Mouse (Mus musculus) CH12.LX (cell line): ENCODE data around the gene Muc3. TPM values are rescaled to one million over a fixed set of nuclear protein-coding genes. Genes with fewer than 3 reads are reported as not detected.

Experiments used
- DNase-seq: peaks from one replicate; pipeline ENCODE4 v3.0.0-alpha.2; 2013; ENCODE audit errors: extremely low read depth
- H3K27ac ChIP-seq: 2 replicates; pipeline ENCODE4 v1.5.1; 2012; ENCODE audit warnings: low read depth, mild to moderate bottlenecking, control low read depth, moderate library complexity; ENCODE audit not compliant: insufficient read depth
- H3K27me3 ChIP-seq: replicated peaks from 2 replicates; pipeline ENCODE3; 2012; ENCODE audit warnings: inconsistent platforms
- H3K36me3 ChIP-seq, 2 experiments: replicated peaks in 1 of 2; 2 replicates each; pipeline versions ENCODE3 to v1.6.1; 2012; ENCODE audit warnings: inconsistent platforms in 1 of 2, low read length in 1 of 2, mild to moderate bottlenecking in 1 of 2, mixed read lengths in 1 of 2, moderate library complexity in 1 of 2; ENCODE audit not compliant: control insufficient read depth in 1 of 2, insufficient read depth in 1 of 2
- H3K4me1 ChIP-seq, 2 experiments: 2 replicates each; pipeline ENCODE4 v1.6.1; 2012; ENCODE audit warnings: inconsistent platforms in 1 of 2, moderate library complexity in 1 of 2; ENCODE audit not compliant: insufficient read depth in 2 of 2, control insufficient read depth in 1 of 2
- H3K4me2 ChIP-seq: 2 replicates; pipeline ENCODE4 v1.6.1; 2012; ENCODE audit warnings: low read depth, mild to moderate bottlenecking, control low read depth; ENCODE audit not compliant: poor library complexity, insufficient read depth, severe bottlenecking
- H3K4me3 ChIP-seq, 3 experiments: fragments of 150-350 bp in 1 of 3; sonication (generic) in 1 of 3; replicated peaks in 1 of 3; 2 replicates each; pipeline versions ENCODE3 to v1.5.1; 2011 to 2012; ENCODE audit warnings: low read depth in 2 of 3, low read length in 2 of 3, mild to moderate bottlenecking in 2 of 3, moderate library complexity in 2 of 3, control low read depth in 1 of 3, improper control_type of control experiment in 1 of 3, inconsistent platforms in 1 of 3, mixed read lengths in 1 of 3; ENCODE audit not compliant: poor library complexity in 1 of 3
- H3K79me2 ChIP-seq: replicated peaks from 2 replicates; pipeline ENCODE4 v1.6.1; 2012; ENCODE audit warnings: mild to moderate bottlenecking, moderate library complexity; ENCODE audit not compliant: control insufficient read depth, poor library complexity, insufficient read depth, severe bottlenecking; ENCODE audit errors: extremely low read depth
- H3K9ac ChIP-seq: 2 replicates; pipeline ENCODE4 v1.6.1; 2012; ENCODE audit warnings: low read depth, mild to moderate bottlenecking, control low read depth, moderate library complexity; ENCODE audit not compliant: insufficient read depth
- H3K9me3 ChIP-seq: replicated peaks from 2 replicates; pipeline ENCODE3; 2012; ENCODE audit warnings: low read length, inconsistent platforms, mixed read lengths
- BHLHE40 ChIP-seq: IDR thresholded peaks from 2 replicates; pipeline ENCODE4 v1.6.1; 2011; ENCODE audit warnings: mild to moderate bottlenecking, low read depth, low read length, improper control_type of control experiment
- CTCF ChIP-seq, 2 experiments: IDR thresholded peaks in 1 of 2; conservative IDR thresholded peaks in 1 of 2; 2 replicates each; pipeline ENCODE4 v1.5.1; 2011 to 2012; ENCODE audit warnings: low read depth in 2 of 2, low read length in 2 of 2, improper control_type of control experiment in 1 of 2, inconsistent platforms in 1 of 2, mild to moderate bottlenecking in 1 of 2, moderate library complexity in 1 of 2
- E2F4 ChIP-seq: IDR thresholded peaks from 2 replicates; pipeline ENCODE4 v1.6.1; 2011; ENCODE audit warnings: low read depth, low read length, improper control_type of control experiment; ENCODE audit not compliant: insufficient replicate concordance
- ETS1 ChIP-seq: conservative IDR thresholded peaks from 2 replicates; pipeline ENCODE4 v1.6.1; 2012; ENCODE audit warnings: low read depth, mild to moderate bottlenecking, inconsistent platforms, low read length, improper control_type of control experiment, moderate library complexity
- GABPA ChIP-seq: IDR thresholded peaks from 2 replicates; pipeline ENCODE4 v1.6.1; 2012; ENCODE audit warnings: low read depth, low read length, improper control_type of control experiment, inconsistent platforms; ENCODE audit not compliant: insufficient replicate concordance
- HCFC1 ChIP-seq: IDR thresholded peaks from 2 replicates; pipeline ENCODE4 v1.6.1; 2012; ENCODE audit warnings: low read depth, mild to moderate bottlenecking, inconsistent platforms, low read length, improper control_type of control experiment
- JUND ChIP-seq: conservative IDR thresholded peaks from 2 replicates; pipeline ENCODE4 v1.6.1; 2011; ENCODE audit warnings: low read depth, low read length, improper control_type of control experiment
- KAT2A ChIP-seq: IDR thresholded peaks from 2 replicates; pipeline ENCODE4 v1.6.1; 2012; ENCODE audit warnings: low read length, improper control_type of control experiment, inconsistent platforms; ENCODE audit not compliant: insufficient replicate concordance
- MAFK ChIP-seq: IDR thresholded peaks from 2 replicates; pipeline ENCODE4 v1.6.1; 2011; ENCODE audit warnings: low read length, improper control_type of control experiment; ENCODE audit not compliant: insufficient replicate concordance
- MAZ ChIP-seq: IDR thresholded peaks from 2 replicates; pipeline ENCODE4 v1.6.1; 2012; ENCODE audit warnings: low read depth, mild to moderate bottlenecking, inconsistent platforms, low read length, improper control_type of control experiment, moderate library complexity
- NRF1 ChIP-seq: IDR thresholded peaks from 2 replicates; pipeline ENCODE4 v1.6.1; 2014; ENCODE audit warnings: low read depth, mild to moderate bottlenecking, inconsistent platforms, low read length, improper control_type of control experiment, moderate library complexity
- PAX5 ChIP-seq: IDR thresholded peaks from 2 replicates; pipeline ENCODE4 v1.6.1; 2012; ENCODE audit warnings: low read length, inconsistent platforms, mixed read lengths
- USF1 ChIP-seq: IDR thresholded peaks from 2 replicates; pipeline ENCODE4 v1.6.1; 2014; ENCODE audit warnings: low read depth, mild to moderate bottlenecking, inconsistent platforms, low read length, improper control_type of control experiment
- USF2 ChIP-seq: conservative IDR thresholded peaks from 2 replicates; pipeline ENCODE4 v1.6.1; 2011; ENCODE audit warnings: low read depth, low read length, improper control_type of control experiment
- ZC3H11A ChIP-seq: IDR thresholded peaks from 2 replicates; pipeline ENCODE4 v1.6.1; 2012; ENCODE audit warnings: low read depth, mild to moderate bottlenecking, inconsistent platforms, low read length, improper control_type of control experiment
- dilution Hi-C: fragments of 300-500 bp; cut with MboI; formaldehyde crosslinking; loops from 2 replicates; pipeline ENCODE4 v1.14.3; 2020; ENCODE audit warnings: low sequenced_read_pairs; ENCODE audit not compliant: extremely low pct_unique_long_range_greater_than_20kb, extremely low pct_ligation_motif_present
- in situ Hi-C: fragments of 300-500 bp; cut with MboI; formaldehyde crosslinking; loops from 3 replicates; pipeline ENCODE4 v1.14.3; 2019; ENCODE audit warnings: low sequenced_read_pairs, low pct_ligation_motif_present, low pct_unique_long_range_greater_than_20kb, mixed read lengths
- polyA plus RNA-seq: library from polyadenylated mRNA; unstranded; fragments of >175 nt; gene quantifications from 2 replicates; pipeline ENCODE4 v1.2.1, GENCODE M21; 2012; ENCODE audit warnings: low read depth; ENCODE audit not compliant: insufficient read length
- total RNA-seq, 2 experiments: library from RNA; depleted of rRNA; stranded (reverse); fragments of 300-350 nt in 1 of 2; fragments of >200 nt in 1 of 2; gene quantifications; 2 replicates each; pipeline ENCODE4 v1.2.3; 2012 to 2014

Muc3 gene
- total and polyA plus RNA-seq, 3 experiments, result 0.13 TPM; not detected in 2

DNA sequence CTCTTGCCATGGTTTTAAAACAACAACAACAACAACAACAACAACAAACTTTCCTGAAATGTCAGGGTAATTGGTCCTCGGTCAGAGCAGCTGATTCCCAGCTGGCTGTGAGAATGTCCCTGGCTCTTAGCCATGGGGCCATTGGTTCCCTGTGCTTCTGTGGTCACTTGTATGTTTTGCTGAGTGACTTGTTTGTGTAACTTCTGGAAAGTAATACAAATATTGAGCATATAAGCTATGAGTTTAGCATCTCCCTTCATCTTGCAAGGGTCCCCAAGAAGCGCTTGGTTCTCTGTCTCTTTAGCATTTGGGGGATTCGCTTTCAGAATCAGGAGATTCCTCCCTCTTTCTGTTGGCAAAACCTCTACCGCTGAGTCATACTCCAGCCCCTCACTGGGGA is 42.7 kb downstream of the Muc3 start:
- dilution Hi-C loops (no loop called here), in situ Hi-C loops (no loop called here)
- Histone ChIP-seq H3K9me3 (peaks cover 13% of the 10 kb centered on the region), H3K27ac (no peak overlapping the region), H3K9ac (no peak overlapping the region), H3K4me3 (no peak overlapping the region), H3K79me2 (no peaks in the 10 kb centered on the region)
- no peak for TF ChIP-seq NRF1
- no peak for TF ChIP-seq BHLHE40
- TF ChIP-seq JUND, result no peak
- TF ChIP-seq KAT2A, result no peak
- no peak for TF ChIP-seq USF1
- TF ChIP-seq E2F4, result no peak
- no peak for TF ChIP-seq HCFC1
- no peak for TF ChIP-seq PAX5
- no peak for TF ChIP-seq MAFK
- TF ChIP-seq GABPA, result no peak
- no peak for TF ChIP-seq CTCF (conservative IDR thresholded peaks at IDR 0.05 in 1 of 2, IDR thresholded peaks at IDR 0.05 in 1 of 2; ENCODE audit: low read depth in 2 of 2, low read length in 2 of 2)
- TF ChIP-seq USF2, result no peak
- TF ChIP-seq ETS1, result no peak
- no peak for TF ChIP-seq MAZ
- TF ChIP-seq, all 38 proteins: peak for 0
- Histone ChIP-seq H3K4me2 (no peak overlapping the region), H3K27me3 (no peaks in the 10 kb centered on the region), H3K36me3 (peaks cover 7 to 38% of the 10 kb centered on the region in 2 experiments), H3K4me1 (peaks cover 0 to 9% of the 10 kb centered on the region in 2 experiments; a peak in 2 of 4 replicates)
- no peak for DNase-seq

- in situ Hi-C loops, result no loop called here
- H3K4me3 ChIP-seq, result no peak overlapping the region
- no peaks in the 10 kb centered on the region for H3K27me3 ChIP-seq
- H3K79me2 ChIP-seq, result no peaks in the 10 kb centered on the region
- no peaks in the 10 kb centered on the region for H3K9me3 ChIP-seq
- no peak overlapping the region for H3K27ac ChIP-seq
- no peak for DNase-seq
- peaks cover 0 to 22% of the 10 kb centered on the region in 2 experiments for H3K36me3 ChIP-seq
- TF ChIP-seq ZC3H11A (no peak), GABPA (no peak), PAX5 (no peak)
- H3K9ac ChIP-seq, result no peak overlapping the region
- peaks cover 0 to 9% of the 10 kb centered on the region in 2 experiments; a peak in 1 of 4 replicates for H3K4me1 ChIP-seq
- dilution Hi-C loops, result no loop called here
- H3K4me2 ChIP-seq, result no peak overlapping the region
Measured at GRCm38 (mm10) chr5:137103969-137104368, 45.2 kb downstream of the Muc3 start.
